In the genomic region with DNA sequence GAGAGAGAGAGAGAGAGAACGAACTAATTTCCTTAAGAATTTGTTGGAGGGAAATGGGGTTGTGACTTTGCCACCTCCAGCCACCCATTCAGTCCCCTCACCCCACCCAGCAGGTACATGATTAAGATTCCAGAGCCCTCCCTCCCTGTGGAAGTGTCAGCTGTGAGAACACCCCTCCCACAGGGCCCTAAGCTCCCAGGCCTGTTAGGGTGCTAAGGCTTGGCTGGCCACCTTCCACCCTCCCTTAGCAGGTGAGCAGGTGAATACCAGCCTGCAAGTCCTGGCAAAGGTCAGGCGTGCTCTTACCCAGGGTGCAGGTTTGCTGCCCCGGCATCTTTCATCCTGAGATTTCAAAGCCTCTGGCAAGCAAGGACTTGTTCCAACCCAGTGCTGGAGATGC, we compare ENCODE assay signal across 8 mouse cellular contexts. TPM values are rescaled to one million over a fixed set of nuclear protein-coding genes. Genes with fewer than 3 reads are reported as not detected.
DNase-seq lines count a peak whose midpoint lies in the region; ATAC-seq and TF ChIP-seq lines count a peak whose summit lies in the region.

No protein-coding gene starts in this region.

- peak overlapping the region; percentile 93 for H3K4me2 ChIP-seq in hindbrain, embryonic 15.5 days
- H3K4me2 ChIP-seq in liver, embryonic 12.5 days: peak overlapping the region; percentile 97; the same call in 1 of the 2 replicates

- WGBS in hindbrain, embryonic 15.5 days: 72% methylated on average over 3 of the region's 3 CpGs
- 58% methylated on average over 3 of the region's 3 CpGs for WGBS in liver, embryonic 12.5 days (ENCODE audit: insufficient replicate concordance)
- 60% methylated on average over 3 of the region's 3 CpGs for WGBS in olfactory bulb, adult 2 months

- peaks cover 79% of the 10 kb centered on the region for H3K4me1 ChIP-seq in hindbrain, embryonic 15.5 days (replicated peaks)
- peaks cover 81% of the 10 kb centered on the region for H3K4me1 ChIP-seq in liver, embryonic 12.5 days
- H3K4me1 ChIP-seq in olfactory bulb, adult 2 months (ENCODE audit: control insufficient read depth, insufficient read depth, low read length): peaks cover 67% of the 10 kb centered on the region

- peak overlapping the region; percentile 88; the same call in 1 of the 2 replicates for H3K27ac ChIP-seq in layer of hippocampus, adult 2 months
- H3K27ac ChIP-seq in hindbrain, embryonic 15.5 days (replicated peaks): no peak overlapping the region
- H3K27ac ChIP-seq in liver, embryonic 12.5 days: no peak overlapping the region
- H3K27ac ChIP-seq in olfactory bulb, adult 2 months (ENCODE audit: insufficient read depth, low read depth, low read length): no peak overlapping the region

- no peaks in the 10 kb centered on the region for H3K36me3 ChIP-seq in hindbrain, embryonic 15.5 days
- no peaks in the 10 kb centered on the region for H3K36me3 ChIP-seq in liver, embryonic 12.5 days

- no peaks in the 10 kb centered on the region for H3K27me3 ChIP-seq in hindbrain, embryonic 15.5 days
- peaks cover 37% of the 10 kb centered on the region for H3K27me3 ChIP-seq in liver, embryonic 12.5 days (replicated peaks)

- no peaks in the 10 kb centered on the region for H3K9me3 ChIP-seq in hindbrain, embryonic 15.5 days
- H3K9me3 ChIP-seq in liver, embryonic 12.5 days (replicated peaks): no peaks in the 10 kb centered on the region

- no peak for TF ChIP-seq POLR2A in olfactory bulb, adult 2 months (IDR thresholded peaks at IDR 0.05; ENCODE audit: insufficient read depth, low read depth, low read length)

- no peak for DNase-seq in layer of hippocampus, adult 2 months (ENCODE audit: low spot score in 2 of 2)
- DNase-seq in layer of hippocampus, postnatal 25 days (ENCODE audit: extremely low spot score in 1 of 2, low spot score in 1 of 2): no peak
- DNase-seq in gastrocnemius, adult 18-20 months (ENCODE audit: low spot score): no peak
- DNase-seq in cerebellum, adult 8-10 months: no peak

- no peak overlapping the region for H3K9ac ChIP-seq in hindbrain, embryonic 15.5 days
- H3K9ac ChIP-seq in liver, embryonic 12.5 days: no peak overlapping the region; the same call in 1 of the 2 replicates

- no peak for TF ChIP-seq CTCF in layer of hippocampus, adult 2 months (conservative IDR thresholded peaks at IDR 0.05)
- no peak for TF ChIP-seq CTCF in olfactory bulb, adult 2 months (IDR thresholded peaks at IDR 0.05; ENCODE audit: insufficient read depth, low read depth, low read length)

- no peak overlapping the region; the same call in 1 of the 2 replicates for H3K4me3 ChIP-seq in layer of hippocampus, adult 2 months
- peak overlapping the region; percentile 74 for H3K4me3 ChIP-seq in hindbrain, embryonic 15.5 days
- no peak overlapping the region for H3K4me3 ChIP-seq in liver, embryonic 12.5 days
- H3K4me3 ChIP-seq in olfactory bulb, adult 2 months (ENCODE audit: insufficient read depth, low read depth, low read length): peak overlapping the region; percentile 76; the same call in 1 of the 2 replicates

- ATAC-seq in hindbrain, embryonic 15.5 days (ENCODE audit: low FRiP score, low read depth): no peak
- ATAC-seq in liver, embryonic 12.5 days: no peak
- ATAC-seq in activated CD4-positive, CD25-positive, alpha-beta regulatory T cell, adult 4 months: no peak

RNA-seq across cellular contexts. Expression of a gene that starts 2.5 kb away (rescaled TPM):
- 10 to 100 TPM; 14.5 to 14.9 TPM for total RNA-seq in layer of hippocampus, adult 2 months (2021)
- 10 to 100 TPM; 15.1 to 15.7 TPM for total RNA-seq in layer of hippocampus, postnatal 25 days (2021)
- polyA plus RNA-seq in hindbrain, embryonic 15.5 days (2015; fragmentation: Nextera tagmentation; extraction: Ambion mirVana): 33.5 and 33.9 TPM in 2 replicates
- 11.9 and 12.4 TPM in 2 replicates for polyA plus RNA-seq in liver, embryonic 12.5 days (2016; fragmentation: Nextera tagmentation; extraction: Ambion mirVana)
- not detected in 2 replicates for polyA plus RNA-seq in olfactory bulb, adult 2 months (2012; ENCODE audit: insufficient read depth, insufficient read length, low replicate concordance, missing spikeins)
- 1 to 10 TPM; 1.3 to 2.1 TPM for polyA plus RNA-seq in activated CD4-positive, CD25-positive, alpha-beta regulatory T cell, adult 4 months (2017; shearing (Covaris generic))
- total RNA-seq in gastrocnemius, adult 18-20 months (2021): 1 to 10 TPM; 4.8 to 8.2 TPM

RNA-seq across cellular contexts. Expression of a gene that starts 31.4 kb away (rescaled TPM):
- 100 to 1,000 TPM; 550 to 603 TPM for total RNA-seq in layer of hippocampus, adult 2 months (2021)
- total RNA-seq in layer of hippocampus, postnatal 25 days (2021): 100 to 1,000 TPM; 596 to 606 TPM
- polyA plus RNA-seq in hindbrain, embryonic 15.5 days (2015; fragmentation: Nextera tagmentation; extraction: Ambion mirVana): 296 and 323 TPM in 2 replicates
- 5.8 and 5.9 TPM in 2 replicates for polyA plus RNA-seq in liver, embryonic 12.5 days (2016; fragmentation: Nextera tagmentation; extraction: Ambion mirVana)
- 182 and 623 TPM in 2 replicates for polyA plus RNA-seq in olfactory bulb, adult 2 months (2012; ENCODE audit: insufficient read depth, insufficient read length, low replicate concordance, missing spikeins)
- 1 to 10 TPM; 2.4 to 2.9 TPM for polyA plus RNA-seq in activated CD4-positive, CD25-positive, alpha-beta regulatory T cell, adult 4 months (2017; shearing (Covaris generic))
- 1 to 10 TPM; 1.9 to 6.0 TPM for total RNA-seq in gastrocnemius, adult 18-20 months (2021)

Comparison
In these comparisons a context has a peak if more than half of its experiments do, and no peak if none do; other contexts are left out.
1. H3K4me3 ChIP-seq: peak in hindbrain, embryonic 15.5 days (single experiment) and olfactory bulb, adult 2 months (single experiment); none in layer of hippocampus, adult 2 months (single experiment) and liver, embryonic 12.5 days (single experiment).
2. RNA of a gene that starts 31.4 kb away (polyA plus RNA-seq): 296 to 323 TPM in hindbrain, embryonic 15.5 days and 182 to 623 TPM in olfactory bulb, adult 2 months; 5.8 to 5.9 TPM in liver, embryonic 12.5 days and 2.4 to 2.9 TPM in activated CD4-positive, CD25-positive, alpha-beta regulatory T cell, adult 4 months; every median in the first group is over 10 times any median in the second.